Mouse (Mus musculus) forebrain, embryonic 12.5 days (tissue): ENCODE measurements around the gene Plekha4. TPM values are rescaled to one million over a fixed set of nuclear protein-coding genes. Genes with fewer than 3 reads are reported as not detected.
A peak's percentile ranks its signal among the peaks of the same experiment; 100 is the strongest.
"Not testable (repeated sequence)": the region's sequence is repeated elsewhere in the genome, so short reads cannot be mapped to it uniquely, and the experiment has no call there.

Experiments
- ATAC-seq: fragments of 200-750 bp; cut with Nextera tagmentation; 2 replicates; pipeline ENCODE4 v1.8.0; 2017; ENCODE audit warnings: moderate TSS enrichment; ENCODE audit not compliant: low FRiP score
- H3K27ac ChIP-seq: fragments of 300-500 bp; sonication (generic); 2 replicates; pipeline ENCODE4 v1.5.1; 2016; ENCODE audit warnings: mild to moderate bottlenecking
- H3K27me3 ChIP-seq: fragments of 300-500 bp; sonication (generic); 2 replicates; pipeline ENCODE4 v1.6.1; 2016; ENCODE audit warnings: mild to moderate bottlenecking
- H3K36me3 ChIP-seq: fragments of 300-500 bp; sonication (generic); replicated peaks from 2 replicates; pipeline ENCODE4 v1.6.1; 2016; ENCODE audit warnings: mild to moderate bottlenecking
- H3K4me1 ChIP-seq: fragments of 300-500 bp; sonication (generic); 2 replicates; pipeline ENCODE4 v1.6.1; 2016
- H3K4me2 ChIP-seq: fragments of 300-500 bp; sonication (generic); 2 replicates; pipeline ENCODE4 v1.6.1; 2016; ENCODE audit warnings: mild to moderate bottlenecking, moderate library complexity
- H3K4me3 ChIP-seq: fragments of 300-500 bp; sonication (generic); replicated peaks from 2 replicates; pipeline ENCODE4 v1.5.1; 2016; ENCODE audit warnings: mild to moderate bottlenecking
- H3K9ac ChIP-seq: fragments of 300-500 bp; sonication (generic); 2 replicates; pipeline ENCODE4 v1.6.1; 2016; ENCODE audit warnings: mild to moderate bottlenecking
- H3K9me3 ChIP-seq: fragments of 300-500 bp; sonication (generic); 2 replicates; pipeline ENCODE4 v1.6.1; 2016
- WGBS: fragments of 180-500 bp; shearing (Covaris S2); methylation state at CpG from one replicate; pipeline ENCODE4 v1.1.7; 2016; 5-methylcytosine and 5-hydroxymethylcytosine counted together
- polyA plus RNA-seq: library from polyadenylated mRNA; unstranded; fragments of >200 nt; fragmentation: Nextera tagmentation; extraction: Ambion mirVana; gene quantifications from 2 replicates; pipeline ENCODE4 v1.2.1, GENCODE M21; 2016

The Plekha4 gene
- polyA plus RNA-seq, 1 experiment from 2014 or later = 0.74 TPM

DNA sequence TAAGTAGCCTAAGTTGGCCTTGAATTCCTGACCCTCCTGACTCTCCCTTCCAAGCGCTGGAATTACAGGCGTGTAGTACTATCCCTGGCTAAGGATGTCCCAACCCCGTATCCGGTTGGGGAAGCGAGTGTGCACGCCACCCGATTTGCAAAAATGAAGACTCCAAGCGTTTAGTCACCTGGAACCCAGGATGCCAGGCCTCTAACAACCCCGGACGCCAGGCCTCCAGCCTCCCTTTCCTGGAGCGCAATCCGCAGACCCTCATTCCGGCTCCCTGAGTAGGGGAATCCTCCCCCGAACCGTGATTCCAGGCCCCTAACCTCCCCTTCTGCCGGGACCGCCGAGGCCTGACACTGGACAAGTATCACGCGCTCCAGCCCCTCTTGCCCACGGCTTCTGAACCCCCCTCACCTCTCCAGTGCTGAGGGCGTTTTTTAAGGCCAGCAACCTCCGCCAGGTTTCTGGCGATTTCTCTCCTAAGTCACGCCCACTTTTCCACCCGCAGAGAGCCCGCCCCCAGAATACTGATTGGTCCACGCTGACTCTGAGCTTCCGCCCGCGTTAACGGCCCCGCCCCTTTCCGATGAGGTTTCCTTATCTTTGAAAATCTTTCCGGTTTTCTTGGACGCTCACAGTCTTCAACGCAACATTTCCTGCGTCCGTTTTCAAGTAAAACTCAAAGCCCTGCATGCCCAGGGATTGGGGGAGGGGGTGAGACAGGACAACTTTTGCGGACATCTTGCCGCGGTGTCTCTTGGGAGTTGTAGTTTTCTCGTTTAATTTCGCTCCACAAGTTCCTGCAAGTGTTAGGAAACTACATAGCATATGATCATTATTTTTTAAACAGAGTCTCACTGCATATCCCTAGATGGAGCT, 16.0 kb upstream of the Plekha4 start, which contains the start of gene Nucb1:
Nucb1 (minus strand) TSS at position 495 of the 876 bp plus-strand sequence.
- H3K4me2 ChIP-seq = peak within 1 kb of the TSS; percentile 62
- no peaks in the 10 kb centered on the region for H3K27me3 ChIP-seq
- peaks cover 14% of the 10 kb centered on the region for H3K4me1 ChIP-seq
- H3K9ac ChIP-seq = peak within 1 kb of the TSS; percentile 75
- under 1% methylated on average over 44 of the region's 44 CpGs for whole genome bisulfite sequencing
- ATAC-seq = peak; percentile 91
- H3K27ac ChIP-seq = peak within 1 kb of the TSS; percentile 88
- H3K4me3 ChIP-seq = peak within 1 kb of the TSS; percentile 69
- no peaks in the 10 kb centered on the region for H3K9me3 ChIP-seq
- peaks cover 9% of the 10 kb centered on the region for H3K36me3 ChIP-seq

DNA sequence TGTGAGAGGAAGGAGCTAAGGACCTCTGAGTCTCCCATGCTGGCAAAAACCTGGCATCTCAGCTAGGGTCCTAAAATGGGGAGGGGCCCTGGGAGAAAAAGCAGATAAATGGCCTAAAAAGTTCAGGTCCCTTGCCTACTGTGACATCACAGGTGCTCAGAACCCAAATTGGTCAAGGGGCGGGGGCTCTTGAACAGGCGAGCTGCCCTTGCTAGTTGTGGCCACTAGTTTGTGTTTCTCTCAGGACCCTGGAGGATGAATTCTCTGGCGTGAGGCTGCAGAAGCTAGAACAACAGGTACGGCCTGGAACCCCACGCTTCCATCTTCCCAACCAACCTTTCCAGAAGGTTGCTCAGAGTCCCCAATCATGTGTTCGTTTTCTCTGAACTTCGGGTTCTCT, 11.7 kb upstream of the Plekha4 start:
- Histone ChIP-seq H3K36me3 (no peaks in the 10 kb centered on the region), H3K27ac (no peak overlapping the region), H3K9me3 (no peaks in the 10 kb centered on the region), H3K4me2 (no peak overlapping the region), H3K4me3 (no peak overlapping the region), H3K9ac (no peak overlapping the region), H3K27me3 (no peaks in the 10 kb centered on the region), H3K4me1 (peaks cover 4% of the 10 kb centered on the region)
- ATAC-seq = no peak
- WGBS = 83% methylated on average over 7 of the region's 7 CpGs

DNA sequence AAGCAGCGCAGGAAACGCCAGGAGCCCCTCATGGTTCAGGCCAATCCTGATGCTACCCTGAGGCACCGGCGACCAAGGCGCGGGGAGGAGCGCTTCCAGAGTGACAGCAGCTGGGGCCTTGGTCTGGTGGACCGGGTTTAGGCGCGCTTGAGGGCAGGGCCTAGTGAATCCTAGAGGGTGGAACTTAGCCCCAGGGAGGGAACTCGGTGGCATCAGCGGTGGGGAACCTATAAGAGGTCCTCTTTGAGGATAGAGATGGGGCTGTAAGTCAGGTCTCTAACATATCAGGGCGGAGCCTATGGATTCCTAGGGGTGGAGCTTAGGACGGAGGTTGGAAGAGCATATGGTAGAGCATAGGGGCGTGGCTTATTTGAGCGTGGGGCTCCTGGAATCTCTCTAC, 10.7 kb upstream of the Plekha4 start:
- Histone ChIP-seq H3K27me3 (no peaks in the 10 kb centered on the region), H3K27ac (no peak overlapping the region), H3K4me3 (no peak overlapping the region), H3K9ac (no peak overlapping the region), H3K36me3 (no peaks in the 10 kb centered on the region), H3K4me1 (no peaks in the 10 kb centered on the region), H3K9me3 (no peaks in the 10 kb centered on the region), H3K4me2 (no peak overlapping the region)
- WGBS = 32% methylated on average over 16 of the region's 16 CpGs
- no peak for ATAC-seq

DNA sequence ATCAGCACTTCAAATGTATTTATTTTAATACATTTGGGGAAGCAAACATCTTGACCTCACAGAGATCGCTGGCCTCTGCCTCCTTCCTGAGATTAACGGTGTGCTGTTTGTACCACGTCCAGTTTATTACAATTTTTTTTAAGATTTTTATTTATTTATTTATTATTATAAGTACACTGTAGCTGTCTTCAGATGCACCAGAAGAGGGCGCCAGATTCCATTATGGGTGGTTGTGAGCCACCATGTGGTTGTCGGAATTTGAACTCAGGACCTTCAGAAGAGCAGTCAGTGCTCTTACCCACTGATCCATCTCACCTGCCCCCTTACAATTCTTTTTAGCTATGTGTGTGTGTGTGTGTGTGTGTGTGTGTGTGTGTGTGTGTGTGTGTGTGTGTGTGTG, 9.3 kb upstream of the Plekha4 start:
- H3K36me3 ChIP-seq, H3K9me3 ChIP-seq, H3K4me3 ChIP-seq, ATAC-seq, H3K4me2 ChIP-seq, H3K9ac ChIP-seq, H3K27me3 ChIP-seq, H3K4me1 ChIP-seq, H3K27ac ChIP-seq: not testable (repeated sequence)
- 69% methylated on average over 5 of the region's 5 CpGs for WGBS

DNA sequence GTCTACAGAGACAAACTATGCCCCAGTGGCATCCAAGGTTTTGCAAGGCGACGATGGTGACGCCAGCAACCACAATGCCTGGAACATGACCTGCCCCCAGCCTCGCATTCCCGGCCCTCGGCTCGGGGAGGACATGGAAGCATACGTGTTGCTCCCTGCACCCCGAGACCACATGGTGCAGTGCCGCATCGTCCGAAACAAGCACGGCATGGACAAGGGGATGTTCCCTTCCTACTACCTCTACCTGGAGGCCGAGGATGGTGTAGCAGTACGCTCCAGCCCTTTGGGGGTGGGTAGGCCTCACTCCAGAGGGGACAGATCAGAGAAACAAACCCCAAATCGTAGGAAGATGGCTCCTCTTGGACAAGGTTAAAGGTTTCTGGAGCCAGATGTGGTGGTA, 7.5 kb upstream of the Plekha4 start:
- ATAC-seq = no peak
- no peaks in the 10 kb centered on the region for H3K9me3 ChIP-seq
- no peak overlapping the region for H3K27ac ChIP-seq
- no peak overlapping the region for H3K4me2 ChIP-seq
- peaks cover 4% of the 10 kb centered on the region; the same call in 1 of the 2 replicates for H3K4me1 ChIP-seq
- H3K4me3 ChIP-seq = no peak overlapping the region
- H3K36me3 ChIP-seq = 0 out of 2 replicates have a peak, but pooled peaks cover 1% of the 10 kb centered on the region
- H3K27me3 ChIP-seq = no peaks in the 10 kb centered on the region
- WGBS = 90% methylated on average over 16 of the region's 16 CpGs
- H3K9ac ChIP-seq = no peak overlapping the region

DNA sequence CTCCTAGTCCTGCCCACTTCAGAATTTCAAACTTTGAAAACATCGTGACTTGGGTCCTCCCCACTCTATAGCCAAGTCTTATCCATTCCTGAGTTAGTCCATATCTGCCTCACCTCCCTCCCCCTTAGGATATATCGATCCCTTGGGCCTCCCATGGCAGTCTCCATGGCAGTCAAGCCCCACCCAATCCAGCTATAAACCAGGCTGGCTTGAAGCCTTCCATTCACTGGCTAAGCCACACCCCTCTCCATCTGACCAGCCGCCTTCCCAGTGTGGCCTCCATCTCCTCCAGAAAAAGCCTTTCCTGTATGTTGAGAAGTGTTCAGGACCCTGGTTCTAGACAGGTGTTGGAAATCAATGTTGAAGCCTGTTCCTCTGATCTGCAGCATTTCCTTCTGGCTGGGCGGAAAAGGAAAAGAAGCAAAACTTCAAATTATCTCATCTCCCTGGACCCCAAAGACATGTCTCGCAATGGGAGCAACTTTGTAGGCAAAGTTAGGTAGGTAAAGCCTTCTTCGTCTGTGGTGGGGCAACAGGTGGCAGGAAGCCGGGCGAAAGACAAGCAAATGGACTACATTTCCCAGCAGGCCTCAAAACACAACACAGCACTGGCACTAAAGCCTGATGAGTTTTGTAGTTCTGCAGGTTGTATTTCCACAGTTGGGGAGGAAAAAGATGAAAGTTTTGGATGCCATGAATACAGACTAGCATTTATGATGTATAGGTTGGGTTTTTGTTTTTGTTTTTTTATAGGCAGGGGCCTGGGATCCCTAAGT, 6.6 kb upstream of the Plekha4 start:
- H3K27me3 ChIP-seq = no peaks in the 10 kb centered on the region
- WGBS = 81% methylated on average over 8 of the region's 8 CpGs
- H3K9me3 ChIP-seq = no peaks in the 10 kb centered on the region
- no peak overlapping the region for H3K9ac ChIP-seq
- H3K4me1 ChIP-seq = peaks cover 8% of the 10 kb centered on the region; the same call in 1 of the 2 replicates
- no peak overlapping the region for H3K27ac ChIP-seq
- H3K4me3 ChIP-seq = no peak overlapping the region
- no peak overlapping the region for H3K4me2 ChIP-seq
- 0 out of 2 replicates have a peak, but pooled peaks cover 4% of the 10 kb centered on the region for H3K36me3 ChIP-seq
- no peak for ATAC-seq

DNA sequence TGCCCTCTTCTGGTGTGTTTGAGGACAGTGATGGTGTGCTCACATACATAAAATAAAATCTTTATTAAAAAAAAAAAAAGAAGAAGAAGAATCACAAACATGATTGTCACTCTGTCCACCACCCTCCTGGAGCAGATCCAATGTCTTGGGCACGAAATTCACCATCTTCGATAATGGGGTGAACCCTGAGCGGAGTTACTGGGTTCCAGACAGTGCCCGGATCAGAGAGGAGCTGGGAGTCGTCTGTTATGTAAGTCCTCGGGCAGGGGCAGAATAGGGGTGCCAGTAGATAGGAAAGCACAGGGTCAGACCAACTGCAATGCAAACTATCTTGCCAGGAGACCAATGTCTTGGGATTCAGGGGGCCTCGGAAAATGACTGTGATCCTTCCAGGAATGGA, 5.5 kb upstream of the Plekha4 start:
- Histone ChIP-seq H3K27me3 (no peaks in the 10 kb centered on the region), H3K4me1 (peaks cover 19% of the 10 kb centered on the region), H3K9me3 (no peaks in the 10 kb centered on the region), H3K27ac (no peak overlapping the region), H3K36me3 (0 out of 2 replicates have a peak, but pooled peaks cover 4% of the 10 kb centered on the region), H3K4me2 (no peak overlapping the region), H3K4me3 (no peak overlapping the region), H3K9ac (no peak overlapping the region)
- 91% methylated on average over 7 of the region's 7 CpGs for WGBS
- no peak for ATAC-seq

DNA sequence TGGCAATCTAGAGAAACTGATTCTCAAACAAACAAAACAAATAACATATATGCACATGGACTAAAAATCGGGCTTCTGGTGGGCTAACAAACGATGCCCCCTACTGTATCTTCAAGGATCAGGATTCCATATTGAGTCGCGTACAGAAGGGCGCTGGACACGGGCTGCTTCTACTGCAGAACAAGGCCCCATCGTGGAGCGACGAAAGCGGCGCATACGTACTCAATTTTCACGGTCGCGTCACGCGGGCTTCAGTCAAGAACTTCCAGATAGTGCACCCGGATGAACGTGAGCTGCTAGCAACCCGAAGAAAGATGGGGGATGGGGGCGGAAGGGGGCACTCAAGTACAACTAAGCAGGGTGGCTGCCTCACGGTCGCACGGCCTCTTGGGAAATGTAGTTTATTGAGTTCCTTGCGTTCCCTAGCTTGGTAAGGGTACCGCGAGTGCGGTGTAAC, 4.4 kb upstream of the Plekha4 start:
- H3K9me3 ChIP-seq = no peaks in the 10 kb centered on the region
- WGBS = under 1% methylated on average over 28 of the region's 28 CpGs

DNA sequence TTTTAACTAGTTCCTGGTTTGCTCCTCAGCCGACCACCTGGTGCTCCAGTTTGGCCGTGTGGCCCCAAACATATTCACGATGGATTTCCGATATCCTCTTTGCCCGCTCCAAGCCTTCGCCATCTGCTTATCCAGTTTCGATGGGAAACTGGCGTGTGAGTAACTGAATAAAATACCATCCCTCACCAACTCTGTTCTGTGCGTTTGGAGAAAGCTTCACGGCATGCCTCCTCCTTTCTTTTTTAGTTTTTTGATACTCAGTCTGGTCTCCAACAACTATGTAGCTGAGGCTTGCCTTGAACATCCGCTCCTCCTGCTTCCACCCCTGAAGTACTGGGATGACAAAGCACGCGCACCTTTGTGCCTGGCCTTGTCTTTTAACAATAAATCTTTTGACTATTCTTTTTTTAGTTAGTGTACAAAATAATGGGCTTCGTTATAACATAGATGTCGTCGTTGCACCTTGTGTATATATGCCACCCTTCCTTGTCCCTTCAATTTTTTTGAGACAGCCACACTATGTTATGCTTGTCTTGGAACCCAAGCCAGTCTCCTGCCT, 3.9 kb upstream of the Plekha4 start:
- H3K4me3 ChIP-seq = peak overlapping the region; percentile 55
- H3K4me2 ChIP-seq = peak overlapping the region; percentile 54
- no peaks in the 10 kb centered on the region for H3K9me3 ChIP-seq
- H3K27ac ChIP-seq = no peak overlapping the region
- peaks cover 19% of the 10 kb centered on the region for H3K4me1 ChIP-seq
- H3K9ac ChIP-seq = 0 out of 2 replicates have a peak overlapping the region, but pooled peaks have one; percentile 12
- no peak; the same call in 1 of the 2 replicates for ATAC-seq
- 0 out of 2 replicates have a peak, but pooled peaks cover 4% of the 10 kb centered on the region for H3K36me3 ChIP-seq
- no peaks in the 10 kb centered on the region for H3K27me3 ChIP-seq
- WGBS = 58% methylated on average over 16 of the region's 16 CpGs

More for the DNA sequence above, 4.4 kb upstream of the Plekha4 start:
- H3K27me3 ChIP-seq = no peaks in the 10 kb centered on the region
- peak overlapping the region; percentile 55 for H3K4me3 ChIP-seq
- peak overlapping the region; percentile 83 for H3K27ac ChIP-seq
- peak overlapping the region; percentile 54 for H3K4me2 ChIP-seq
- peak overlapping the region; percentile 57 for H3K9ac ChIP-seq
- ATAC-seq = peak; percentile 80
- peaks cover 19% of the 10 kb centered on the region for H3K4me1 ChIP-seq
- 0 out of 2 replicates have a peak, but pooled peaks cover 4% of the 10 kb centered on the region for H3K36me3 ChIP-seq

DNA sequence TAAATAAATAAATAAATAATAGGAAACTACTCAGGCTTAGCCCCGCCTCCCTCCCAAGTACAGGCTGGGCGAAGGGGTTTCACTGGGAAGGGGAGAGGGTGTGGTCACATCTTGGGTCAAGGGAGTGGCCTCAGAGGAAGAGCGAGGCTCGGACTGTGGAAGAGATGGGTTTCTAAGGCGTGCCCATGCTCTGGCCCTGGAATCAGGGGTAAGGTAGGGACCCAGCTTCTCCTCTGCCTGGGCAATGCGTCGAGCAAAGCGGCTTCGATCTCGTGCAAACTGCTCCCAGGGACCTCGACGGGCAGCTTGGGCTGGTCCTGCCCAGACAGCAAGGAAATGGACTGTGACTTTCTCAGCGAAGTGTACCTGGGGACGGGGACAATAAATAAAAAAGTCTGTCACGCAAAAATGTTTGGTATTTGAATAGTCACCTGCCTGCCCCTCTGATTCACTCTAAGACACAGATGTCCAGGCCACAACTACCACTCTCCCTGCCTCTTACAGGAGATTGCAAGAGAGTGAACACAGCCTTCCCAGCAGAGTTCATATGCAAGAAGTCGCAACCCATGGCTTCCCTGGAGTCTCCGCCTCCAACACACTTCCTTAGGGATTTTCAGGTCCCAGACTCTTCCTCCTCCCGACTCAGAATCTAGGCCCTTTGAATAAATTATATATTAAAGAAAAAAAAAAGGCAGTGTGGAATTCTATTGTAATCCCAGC, 3.0 kb upstream of the Plekha4 start:
- 74% methylated on average over 18 of the region's 18 CpGs for WGBS
- Histone ChIP-seq H3K9ac (0 out of 2 replicates have a peak overlapping the region, but pooled peaks have one; percentile 5), H3K36me3 (0 out of 2 replicates have a peak, but pooled peaks cover 4% of the 10 kb centered on the region), H3K4me3 (no peak overlapping the region), H3K4me2 (no peak overlapping the region; the same call in 1 of the 2 replicates), H3K9me3 (no peaks in the 10 kb centered on the region), H3K27me3 (no peaks in the 10 kb centered on the region), H3K4me1 (peaks cover 19% of the 10 kb centered on the region), H3K27ac (no peak overlapping the region)
- ATAC-seq = no peak

DNA sequence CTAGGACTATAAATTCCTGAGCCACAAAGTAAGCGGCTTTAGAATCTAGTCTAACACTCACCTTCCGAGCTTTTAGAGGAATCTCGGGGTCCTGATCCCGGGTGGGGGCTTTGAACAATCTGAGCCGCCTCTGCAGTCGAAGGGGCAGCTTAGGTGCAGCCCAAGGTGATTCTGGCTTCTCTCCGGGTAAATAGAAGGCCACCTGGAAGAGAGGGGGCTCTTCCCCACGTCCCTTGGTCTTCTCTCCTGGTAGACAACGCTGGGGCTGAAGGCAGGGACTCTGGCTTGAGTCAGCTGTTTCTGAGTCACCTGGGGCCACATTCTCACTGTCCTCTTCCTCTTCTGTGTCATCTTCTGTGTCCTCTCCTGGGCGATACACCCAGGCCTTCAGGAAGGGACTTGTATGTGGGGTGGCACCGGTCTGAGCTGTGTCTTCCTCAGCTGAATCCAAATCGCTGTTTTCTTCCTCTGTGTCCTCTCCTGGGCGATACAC, 2.4 kb upstream of the Plekha4 start:
- H3K4me1 ChIP-seq = peaks cover 19% of the 10 kb centered on the region
- H3K27me3 ChIP-seq = no peaks in the 10 kb centered on the region
- no peak overlapping the region for H3K4me2 ChIP-seq
- 0 out of 2 replicates have a peak, but pooled peaks cover 4% of the 10 kb centered on the region for H3K36me3 ChIP-seq
- H3K9ac ChIP-seq = no peak overlapping the region
- no peak for ATAC-seq
- H3K27ac ChIP-seq = no peak overlapping the region
- H3K4me3 ChIP-seq = no peak overlapping the region
- no peaks in the 10 kb centered on the region for H3K9me3 ChIP-seq
- 89% methylated on average over 13 of the region's 13 CpGs for WGBS
